Mouse (Mus musculus): ENCODE data around the gene Fbp2. TPM values are rescaled to one million over a fixed set of nuclear protein-coding genes. Genes with fewer than 3 reads are reported as not detected.

The Fbp2 gene
- polyA plus RNA-seq, 1 experiment = not detected

- no peak for TF ChIP-seq MAX (IDR thresholded peaks at IDR 0.05)
- Histone ChIP-seq H3ac (ENCODE audit: control insufficient read depth, insufficient read length, low read depth) (no peak overlapping the region), H3K4me3 (ENCODE audit: insufficient read depth, poor library complexity, severe bottlenecking) (no peak overlapping the region), H3K36me3 (ENCODE audit: control insufficient read depth, insufficient read depth) (no peaks in the 10 kb centered on the region), H3K27me3 (ENCODE audit: control insufficient read depth, insufficient read depth, insufficient read length) (peaks cover 29% of the 10 kb centered on the region), H3K79me2 (ENCODE audit: control insufficient read depth, insufficient read depth) (no peaks in the 10 kb centered on the region), H3K79me3 (ENCODE audit: low read depth) (no peaks in the 10 kb centered on the region)
Observed at GRCm38 (mm10) chr13:62882856-62883255, 24.6 kb upstream of the Fbp2 start.

GRCm38 (mm10) chr13:62881336-62881735, 23.1 kb upstream of the Fbp2 start:
- Histone ChIP-seq H3K79me3 (ENCODE audit: low read depth) (no peaks in the 10 kb centered on the region), H3K27me3 (ENCODE audit: control insufficient read depth, insufficient read depth, insufficient read length) (peaks cover 22% of the 10 kb centered on the region), H3K79me2 (ENCODE audit: control insufficient read depth, insufficient read depth) (no peaks in the 10 kb centered on the region), H3K36me3 (ENCODE audit: control insufficient read depth, insufficient read depth) (no peaks in the 10 kb centered on the region), H3K4me3 (ENCODE audit: insufficient read depth, poor library complexity, severe bottlenecking) (no peak overlapping the region), H3ac (ENCODE audit: control insufficient read depth, insufficient read length, low read depth) (no peak overlapping the region)
- TF ChIP-seq MYOG (IDR thresholded peaks at IDR 0.05; ENCODE audit: control insufficient read depth, extremely low read depth, insufficient read length) (no peak), CEBPB (IDR thresholded peaks at IDR 0.05; ENCODE audit: low read depth) (no peak), USF1 (IDR thresholded peaks at IDR 0.05; ENCODE audit: low read depth) (no peak), FOSL1 (IDR thresholded peaks at IDR 0.05; ENCODE audit: insufficient read depth, low read length, poor library complexity, severe bottlenecking) (no peak), MAX (IDR thresholded peaks at IDR 0.05) (no peak), MYOD1 (IDR thresholded peaks at IDR 0.05; ENCODE audit: control insufficient read depth, insufficient read length, low read depth) (no peak), CTCF (IDR thresholded peaks at IDR 0.05; ENCODE audit: control insufficient read depth, insufficient read depth, insufficient read length) (no peak)

- Histone ChIP-seq H3K79me2 (ENCODE audit: control insufficient read depth, insufficient read depth) (no peaks in the 10 kb centered on the region), H3K4me3 (ENCODE audit: insufficient read depth, poor library complexity, severe bottlenecking) (no peak overlapping the region), H3ac (ENCODE audit: control insufficient read depth, insufficient read length, low read depth) (no peak overlapping the region), H3K36me3 (ENCODE audit: control insufficient read depth, insufficient read depth) (no peaks in the 10 kb centered on the region), H3K79me3 (ENCODE audit: low read depth) (no peaks in the 10 kb centered on the region), H3K27me3 (ENCODE audit: control insufficient read depth, insufficient read depth, insufficient read length) (peaks cover 24% of the 10 kb centered on the region)
- TF ChIP-seq CTCF (IDR thresholded peaks at IDR 0.05; ENCODE audit: control insufficient read depth, insufficient read depth, insufficient read length) = no peak
- TF ChIP-seq MYOG (IDR thresholded peaks at IDR 0.05; ENCODE audit: control insufficient read depth, extremely low read depth, insufficient read length) = no peak
- no peak for TF ChIP-seq USF1 (IDR thresholded peaks at IDR 0.05; ENCODE audit: low read depth)
Observed at GRCm38 (mm10) chr13:62879831-62880615, 21.8 kb upstream of the Fbp2 start.

- Histone ChIP-seq H3K79me3 (ENCODE audit: low read depth) (no peaks in the 10 kb centered on the region), H3ac (ENCODE audit: control insufficient read depth, insufficient read length, low read depth) (no peak overlapping the region), H3K36me3 (ENCODE audit: control insufficient read depth, insufficient read depth) (no peaks in the 10 kb centered on the region), H3K79me2 (ENCODE audit: control insufficient read depth, insufficient read depth) (no peaks in the 10 kb centered on the region), H3K4me3 (ENCODE audit: insufficient read depth, poor library complexity, severe bottlenecking) (no peak overlapping the region), H3K27me3 (ENCODE audit: control insufficient read depth, insufficient read depth, insufficient read length) (peaks cover 30% of the 10 kb centered on the region)
- no peak for TF ChIP-seq CTCF (IDR thresholded peaks at IDR 0.05; ENCODE audit: control insufficient read depth, insufficient read depth, insufficient read length)
- no peak for TF ChIP-seq MYOG (IDR thresholded peaks at IDR 0.05; ENCODE audit: control insufficient read depth, extremely low read depth, insufficient read length)
- no peak for TF ChIP-seq MYOD1 (IDR thresholded peaks at IDR 0.05; ENCODE audit: control insufficient read depth, insufficient read length, low read depth)
Observed at GRCm38 (mm10) chr13:62879411-62879810, 21.2 kb upstream of the Fbp2 start.

- H3K79me2 ChIP-seq (ENCODE audit: control insufficient read depth, insufficient read depth) = no peaks in the 10 kb centered on the region
- H3K4me3 ChIP-seq (ENCODE audit: insufficient read depth, poor library complexity, severe bottlenecking) = no peak overlapping the region
- no peaks in the 10 kb centered on the region for H3K36me3 ChIP-seq (ENCODE audit: control insufficient read depth, insufficient read depth)
- H3ac ChIP-seq (ENCODE audit: control insufficient read depth, insufficient read length, low read depth) = no peak overlapping the region
- peaks cover 30% of the 10 kb centered on the region for H3K27me3 ChIP-seq (ENCODE audit: control insufficient read depth, insufficient read depth, insufficient read length)
- no peaks in the 10 kb centered on the region for H3K79me3 ChIP-seq (ENCODE audit: low read depth)
- TF ChIP-seq MYOD1 (IDR thresholded peaks at IDR 0.05; ENCODE audit: control insufficient read depth, insufficient read length, low read depth) = no peak
- TF ChIP-seq MYOG (IDR thresholded peaks at IDR 0.05; ENCODE audit: control insufficient read depth, extremely low read depth, insufficient read length) = no peak
- TF ChIP-seq MAX (IDR thresholded peaks at IDR 0.05) = no peak
- TF ChIP-seq FOSL1 (IDR thresholded peaks at IDR 0.05; ENCODE audit: insufficient read depth, low read length, poor library complexity, severe bottlenecking) = no peak
- no peak for TF ChIP-seq CTCF (IDR thresholded peaks at IDR 0.05; ENCODE audit: control insufficient read depth, insufficient read depth, insufficient read length)
- no peak for TF ChIP-seq CEBPB (IDR thresholded peaks at IDR 0.05; ENCODE audit: low read depth)
- TF ChIP-seq USF1 (IDR thresholded peaks at IDR 0.05; ENCODE audit: low read depth) = no peak
Observed at GRCm38 (mm10) chr13:62877247-62877646, 19.0 kb upstream of the Fbp2 start.

- TF ChIP-seq MYOD1 (IDR thresholded peaks at IDR 0.05; ENCODE audit: control insufficient read depth, insufficient read length, low read depth) = no peak
- TF ChIP-seq CTCF (IDR thresholded peaks at IDR 0.05; ENCODE audit: control insufficient read depth, insufficient read depth, insufficient read length) = no peak
- TF ChIP-seq MYOG (IDR thresholded peaks at IDR 0.05; ENCODE audit: control insufficient read depth, extremely low read depth, insufficient read length) = no peak
- no peak for TF ChIP-seq FOSL1 (IDR thresholded peaks at IDR 0.05; ENCODE audit: insufficient read depth, low read length, poor library complexity, severe bottlenecking)
- TF ChIP-seq CEBPB (IDR thresholded peaks at IDR 0.05; ENCODE audit: low read depth) = no peak
- no peak for TF ChIP-seq USF1 (IDR thresholded peaks at IDR 0.05; ENCODE audit: low read depth)
- no peak for TF ChIP-seq MAX (IDR thresholded peaks at IDR 0.05)
- peaks cover 32% of the 10 kb centered on the region for H3K27me3 ChIP-seq (ENCODE audit: control insufficient read depth, insufficient read depth, insufficient read length)
- H3K79me2 ChIP-seq (ENCODE audit: control insufficient read depth, insufficient read depth) = no peaks in the 10 kb centered on the region
- H3K4me3 ChIP-seq (ENCODE audit: insufficient read depth, poor library complexity, severe bottlenecking) = no peak overlapping the region
- no peak overlapping the region for H3ac ChIP-seq (ENCODE audit: control insufficient read depth, insufficient read length, low read depth)
- H3K36me3 ChIP-seq (ENCODE audit: control insufficient read depth, insufficient read depth) = no peaks in the 10 kb centered on the region
- no peaks in the 10 kb centered on the region for H3K79me3 ChIP-seq (ENCODE audit: low read depth)
Observed at GRCm38 (mm10) chr13:62876111-62876510, 17.9 kb upstream of the Fbp2 start.
